Mouse (Mus musculus) limb, embryonic 15.5 days (tissue): ENCODE measurements at regions not wholly inside any gene's neighbourhood (a gene's known extent, or its start where the extent isn't known, plus 50 kb on each side); places are given as distances from the start of the nearest gene placed in this dataset.
A peak's percentile ranks its signal among the peaks of the same experiment; 100 is the strongest.

Experiments used
- ATAC-seq: fragments of 200-750 bp; cut with Nextera tagmentation; 2 replicates; pipeline ENCODE4 v1.8.0; 2017; ENCODE audit warnings: low read depth, moderate TSS enrichment; ENCODE audit not compliant: insufficient number of reproducible peaks, low FRiP score, low TSS enrichment
- H3K27ac ChIP-seq: fragments of 300-500 bp; sonication (generic); 2 replicates; pipeline ENCODE4 v1.5.1; 2015; ENCODE audit warnings: moderate library complexity, mild to moderate bottlenecking, inconsistent platforms
- H3K27me3 ChIP-seq: fragments of 300-500 bp; sonication (generic); 2 replicates; pipeline ENCODE4 v1.6.1; 2015; ENCODE audit warnings: inconsistent platforms
- H3K36me3 ChIP-seq: fragments of 300-500 bp; sonication (generic); 2 replicates; pipeline ENCODE4 v1.6.1; 2015; ENCODE audit warnings: inconsistent platforms
- H3K4me1 ChIP-seq: fragments of 300-500 bp; sonication (generic); 2 replicates; pipeline ENCODE4 v1.6.1; 2015; ENCODE audit warnings: inconsistent platforms
- H3K4me2 ChIP-seq: fragments of 300-500 bp; sonication (generic); 2 replicates; pipeline ENCODE4 v1.6.1; 2015; ENCODE audit warnings: mild to moderate bottlenecking, inconsistent platforms
- H3K4me3 ChIP-seq: fragments of 300-500 bp; sonication (generic); 2 replicates; pipeline ENCODE4 v1.5.1; 2015; ENCODE audit warnings: mild to moderate bottlenecking, inconsistent platforms
- H3K9ac ChIP-seq: fragments of 300-500 bp; sonication (generic); 2 replicates; pipeline ENCODE4 v1.6.1; 2015; ENCODE audit warnings: inconsistent platforms
- H3K9me3 ChIP-seq: fragments of 300-500 bp; sonication (generic); 2 replicates; pipeline ENCODE4 v1.6.1; 2016; ENCODE audit warnings: inconsistent platforms
- WGBS: fragments of 180-500 bp; shearing (Covaris S2); methylation state at CpG from one replicate; pipeline ENCODE4 v1.1.7; 2015; 5-methylcytosine and 5-hydroxymethylcytosine counted together

GRCm38 (mm10) chr15:85634322-85635141 is 52.3 kb upstream of the Wnt7b start:
- ATAC-seq: peak; percentile 99
- Histone ChIP-seq H3K4me2 (peak overlapping the region; percentile 63), H3K36me3 (no peaks in the 10 kb centered on the region), H3K27ac (peak overlapping the region; percentile 97), H3K4me3 (peak overlapping the region; percentile 65), H3K4me1 (peaks cover 15% of the 10 kb centered on the region), H3K9me3 (no peaks in the 10 kb centered on the region), H3K27me3 (no peaks in the 10 kb centered on the region), H3K9ac (peak overlapping the region; percentile 70)
- under 1% methylated on average over 58 of the region's 58 CpGs for WGBS

- 94% methylated on average over 6 of the region's 6 CpGs for WGBS
- peak overlapping the region; percentile 97 for H3K27ac ChIP-seq
- no peaks in the 10 kb centered on the region for H3K27me3 ChIP-seq
- peak overlapping the region; percentile 65; the same call in 1 of the 2 replicates for H3K4me3 ChIP-seq
- H3K9me3 ChIP-seq: no peaks in the 10 kb centered on the region
- H3K36me3 ChIP-seq: no peaks in the 10 kb centered on the region
- peak overlapping the region; percentile 63; the same call in 1 of the 2 replicates for H3K4me2 ChIP-seq
- no peak overlapping the region for H3K9ac ChIP-seq
- no peak for ATAC-seq
- H3K4me1 ChIP-seq: peaks cover 15% of the 10 kb centered on the region
Observed at GRCm38 (mm10) chr15:85635425-85635824, 53.2 kb upstream of the Wnt7b start.

- H3K27me3 ChIP-seq: no peaks in the 10 kb centered on the region
- H3K36me3 ChIP-seq: no peaks in the 10 kb centered on the region
- H3K4me1 ChIP-seq: peaks cover 12% of the 10 kb centered on the region
- H3K4me3 ChIP-seq: no peak overlapping the region
- ATAC-seq: no peak
- 82% methylated on average over 2 of the region's 2 CpGs for WGBS
- no peak overlapping the region for H3K4me2 ChIP-seq
- H3K9me3 ChIP-seq: no peaks in the 10 kb centered on the region
- no peak overlapping the region for H3K9ac ChIP-seq
- no peak overlapping the region for H3K27ac ChIP-seq
Observed at GRCm38 (mm10) chr15:85639566-85639965, 57.3 kb upstream of the Wnt7b start.

- ATAC-seq: no peak
- Histone ChIP-seq H3K9me3 (no peaks in the 10 kb centered on the region), H3K4me1 (peaks cover 13% of the 10 kb centered on the region), H3K4me3 (no peak overlapping the region), H3K27ac (no peak overlapping the region), H3K27me3 (no peaks in the 10 kb centered on the region), H3K4me2 (no peak overlapping the region), H3K9ac (no peak overlapping the region), H3K36me3 (no peaks in the 10 kb centered on the region)
- 66% methylated on average over 15 of the region's 15 CpGs for WGBS
Observed at GRCm38 (mm10) chr15:85641120-85642080, 59.1 kb upstream of the Wnt7b start.

- Histone ChIP-seq H3K27me3 (no peaks in the 10 kb centered on the region), H3K9ac (peak overlapping the region; percentile 72; the same call in 1 of the 2 replicates), H3K9me3 (no peaks in the 10 kb centered on the region), H3K4me1 (peaks cover 38% of the 10 kb centered on the region), H3K4me3 (peak overlapping the region; percentile 53), H3K4me2 (peak overlapping the region; percentile 68), H3K36me3 (0 out of 2 replicates have a peak, but pooled peaks cover 3% of the 10 kb centered on the region), H3K27ac (peak overlapping the region; percentile 93)
- ATAC-seq: no peak
- 43% methylated on average over 8 of the region's 8 CpGs for WGBS
Observed at GRCm38 (mm10) chr15:85645396-85645795, 63.1 kb upstream of the Wnt7b start.

GRCm38 (mm10) chr15:85645971-85646638 is 63.8 kb upstream of the Wnt7b start:
- Histone ChIP-seq H3K4me3 (peak overlapping the region; percentile 53), H3K9ac (peak overlapping the region; percentile 72), H3K4me1 (peaks cover 38% of the 10 kb centered on the region), H3K4me2 (peak overlapping the region; percentile 68), H3K9me3 (no peaks in the 10 kb centered on the region), H3K27me3 (no peaks in the 10 kb centered on the region), H3K36me3 (0 out of 2 replicates have a peak, but pooled peaks cover 3% of the 10 kb centered on the region), H3K27ac (peak overlapping the region; percentile 93)
- ATAC-seq: peak; percentile 56; the same call in 1 of the 2 replicates
- WGBS: 2% methylated on average over 33 of the region's 33 CpGs

- WGBS: 28% methylated on average over 8 of the region's 10 CpGs
- Histone ChIP-seq H3K4me3 (peak overlapping the region; percentile 53), H3K27me3 (no peaks in the 10 kb centered on the region), H3K4me2 (peak overlapping the region; percentile 68), H3K9me3 (no peaks in the 10 kb centered on the region), H3K9ac (peak overlapping the region; percentile 72), H3K4me1 (peaks cover 41% of the 10 kb centered on the region), H3K27ac (peak overlapping the region; percentile 93), H3K36me3 (0 out of 2 replicates have a peak, but pooled peaks cover 3% of the 10 kb centered on the region)
- ATAC-seq: peak; percentile 56
Observed at GRCm38 (mm10) chr15:85646639-85647277, 64.5 kb upstream of the Wnt7b start.

GRCm38 (mm10) chr15:85647593-85647992 is 65.3 kb upstream of the Wnt7b start:
- Histone ChIP-seq H3K9me3 (no peaks in the 10 kb centered on the region), H3K9ac (no peak overlapping the region), H3K4me1 (peaks cover 48% of the 10 kb centered on the region), H3K4me2 (peak overlapping the region; percentile 68; the same call in 1 of the 2 replicates), H3K27ac (0 out of 2 replicates have a peak overlapping the region, but pooled peaks have one; percentile 5), H3K27me3 (no peaks in the 10 kb centered on the region), H3K36me3 (0 out of 2 replicates have a peak, but pooled peaks cover 3% of the 10 kb centered on the region), H3K4me3 (no peak overlapping the region)
- WGBS: 61% methylated on average over 6 of the region's 6 CpGs
- no peak for ATAC-seq

- H3K36me3 ChIP-seq: 0 out of 2 replicates have a peak, but pooled peaks cover 3% of the 10 kb centered on the region
- ATAC-seq: no peak
- 80% methylated on average over 5 of the region's 5 CpGs for WGBS
- H3K27me3 ChIP-seq: no peaks in the 10 kb centered on the region
- peaks cover 65% of the 10 kb centered on the region for H3K4me1 ChIP-seq
- H3K9ac ChIP-seq: no peak overlapping the region
- H3K27ac ChIP-seq: no peak overlapping the region
- no peaks in the 10 kb centered on the region for H3K9me3 ChIP-seq
- H3K4me2 ChIP-seq: no peak overlapping the region
- no peak overlapping the region for H3K4me3 ChIP-seq
Observed at GRCm38 (mm10) chr15:85650241-85650640, 68.0 kb upstream of the Wnt7b start.

- 0 out of 2 replicates have a peak, but pooled peaks cover 3% of the 10 kb centered on the region for H3K36me3 ChIP-seq
- ATAC-seq: no peak
- H3K27ac ChIP-seq: peak overlapping the region; percentile 99; the same call in 1 of the 2 replicates
- H3K4me3 ChIP-seq: no peak overlapping the region
- no peak overlapping the region for H3K9ac ChIP-seq
- 86% methylated on average over 9 of the region's 9 CpGs for WGBS
- no peaks in the 10 kb centered on the region for H3K9me3 ChIP-seq
- H3K4me1 ChIP-seq: peaks cover 71% of the 10 kb centered on the region
- H3K27me3 ChIP-seq: no peaks in the 10 kb centered on the region
- no peak overlapping the region for H3K4me2 ChIP-seq
Observed at GRCm38 (mm10) chr15:85651718-85652420, 69.6 kb upstream of the Wnt7b start.
